Mouse (Mus musculus) spleen, adult 2 months (tissue): ENCODE data around the gene Spata2.

ENCODE experiments used
- CTCF ChIP-seq: fragments of 200-500 bp; IDR thresholded peaks from 2 replicates; pipeline ENCODE4 v1.5.1; 2011; ENCODE audit warnings: mild to moderate bottlenecking, inconsistent platforms; ENCODE audit not compliant: insufficient read depth, insufficient read length, insufficient replicate concordance; ENCODE audit errors: extremely low read depth
- POLR2A ChIP-seq: fragments of 200-500 bp; IDR thresholded peaks from 2 replicates; pipeline ENCODE4 v1.6.1; 2011; ENCODE audit warnings: low read depth, low read length, inconsistent platforms

DNA sequence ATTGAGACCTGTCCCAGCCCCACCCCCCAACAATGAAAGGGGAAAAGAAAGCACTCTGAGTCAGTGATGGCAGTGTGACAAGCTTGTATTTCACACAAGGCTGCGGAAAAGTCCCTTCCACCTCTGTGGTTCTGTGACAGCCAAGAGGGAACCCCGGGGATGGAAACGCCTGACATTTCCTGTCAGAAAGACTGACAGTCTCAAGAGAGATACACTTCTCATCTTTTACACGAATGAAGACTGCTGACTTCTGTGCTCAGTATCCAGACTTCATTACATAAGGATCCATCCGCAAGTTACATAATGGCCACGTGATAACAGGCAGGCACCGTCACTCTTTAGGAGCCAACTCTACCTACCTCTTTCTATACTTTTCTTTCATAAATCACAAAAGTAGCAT lies 3.8 kb upstream of the Spata2 start:
- TF ChIP-seq CTCF (no peak), POLR2A (no peak)
